Mouse (Mus musculus) testis, adult 2 months (tissue): ENCODE measurements at regions not wholly inside any gene's neighbourhood (a gene's known extent, or its start where the extent isn't known, plus 50 kb on each side); places are given as distances from the start of the nearest gene placed in this dataset.

Experiments
- CTCF ChIP-seq: fragments of 200-500 bp; IDR thresholded peaks from 2 replicates; pipeline ENCODE4 v1.5.1; 2012; ENCODE audit warnings: low read depth, mild to moderate bottlenecking, inconsistent platforms, low read length, moderate library complexity; ENCODE audit not compliant: control insufficient read depth, insufficient read depth, insufficient replicate concordance
- POLR2A ChIP-seq: fragments of 200-500 bp; IDR thresholded peaks from 2 replicates; pipeline ENCODE4 v1.6.1; 2012; ENCODE audit warnings: low read depth, mild to moderate bottlenecking, inconsistent platforms, low read length, moderate library complexity; ENCODE audit not compliant: control insufficient read depth

DNA sequence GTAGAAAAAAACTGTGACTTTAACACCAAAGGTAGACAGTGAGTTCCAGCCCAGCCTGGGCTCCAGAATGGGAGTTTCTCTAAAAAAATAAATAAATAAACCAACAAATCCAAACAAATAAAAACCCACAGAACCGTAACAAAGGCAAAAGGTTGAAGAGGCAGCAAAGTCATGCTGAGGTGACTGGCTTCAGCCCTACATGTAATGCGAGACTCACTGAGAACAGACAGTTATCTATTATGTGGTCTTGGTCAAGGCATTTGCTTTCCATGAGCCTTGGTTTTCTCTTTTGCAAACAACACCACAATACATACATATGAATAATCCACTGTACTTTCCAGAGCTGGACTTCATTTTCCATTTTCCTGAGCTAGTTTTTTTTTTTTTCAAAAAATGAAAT, 516.6 kb upstream of the Adam5 start:
- no peak for TF ChIP-seq CTCF
- no peak for TF ChIP-seq POLR2A
